Mouse (Mus musculus) heart, postnatal 0 days (tissue): ENCODE results near the gene Ccin. TPM values are rescaled to one million over a fixed set of nuclear protein-coding genes. Genes with fewer than 3 reads are reported as not detected.

ENCODE experiments used
- ATAC-seq: fragments of 200-750 bp; cut with Nextera tagmentation; 2 replicates; pipeline ENCODE4 v1.8.0; 2017; ENCODE audit warnings: low read depth, moderate number of reproducible peaks, moderate library complexity; ENCODE audit not compliant: insufficient read depth
- DNase-seq: peaks from one replicate; pipeline ENCODE4 v3.0.0-alpha.2; 2016; ENCODE audit warnings: low spot score
- H3K27ac ChIP-seq: fragments of 300-500 bp; sonication (generic); 2 replicates; pipeline ENCODE4 v1.5.1; 2014; ENCODE audit warnings: low read depth, mild to moderate bottlenecking
- H3K27me3 ChIP-seq: fragments of 300-500 bp; sonication (generic); 2 replicates; pipeline ENCODE4 v1.6.1; 2014; ENCODE audit warnings: low read length, mixed read lengths; ENCODE audit not compliant: control insufficient read depth, insufficient read depth
- H3K36me3 ChIP-seq: fragments of 300-500 bp; sonication (generic); replicated peaks from 2 replicates; pipeline ENCODE4 v1.6.1; 2014; ENCODE audit warnings: low read length, mixed read lengths; ENCODE audit not compliant: control insufficient read depth, insufficient read depth
- H3K4me1 ChIP-seq: fragments of 300-500 bp; sonication (generic); 2 replicates; pipeline ENCODE4 v1.6.1; 2014; ENCODE audit warnings: antibody characterized with exemption; ENCODE audit not compliant: control insufficient read depth, insufficient read depth
- H3K4me2 ChIP-seq: fragments of 300-500 bp; sonication (generic); 2 replicates; pipeline ENCODE4 v1.6.1; 2014; ENCODE audit warnings: low read depth, mild to moderate bottlenecking, low read length, moderate library complexity
- H3K4me3 ChIP-seq: fragments of 300-500 bp; sonication (generic); 2 replicates; pipeline ENCODE4 v1.5.1; 2014; ENCODE audit warnings: low read depth, low read length
- H3K9ac ChIP-seq: fragments of 300-500 bp; sonication (generic); replicated peaks from 2 replicates; pipeline ENCODE4 v1.6.1; 2014; ENCODE audit warnings: low read depth, low read length, mixed read lengths
- H3K9me3 ChIP-seq: fragments of 300-500 bp; sonication (generic); replicated peaks from 2 replicates; pipeline ENCODE4 v1.6.1; 2016; ENCODE audit warnings: low read length; ENCODE audit not compliant: control insufficient read depth
- CTCF ChIP-seq: IDR thresholded peaks from 2 replicates; pipeline ENCODE4 v1.5.1; 2016; ENCODE audit warnings: antibody characterized with exemption, control low read depth, low read depth
- EP300 ChIP-seq: IDR thresholded peaks from 2 replicates; pipeline ENCODE4 v1.6.1; 2016; ENCODE audit warnings: antibody characterized with exemption, low read depth
- WGBS: fragments of 180-500 bp; shearing (Covaris S2); extraction: QIAGEN DNeasy Blood & Tissue Kit; methylation state at CpG from one replicate; pipeline ENCODE4 v1.1.7; 2014; 5-methylcytosine and 5-hydroxymethylcytosine counted together
- polyA plus RNA-seq: library from polyadenylated mRNA; unstranded; fragments of >200 nt; fragmentation: Nextera tagmentation; extraction: Ambion mirVana; gene quantifications from 2 replicates; pipeline ENCODE4 v1.2.1, GENCODE M21; 2015
- total RNA-seq: library from RNA; depleted of rRNA; stranded (reverse); fragments of >200 nt; gene quantifications from 2 replicates; pipeline ENCODE4 v1.2.3, GENCODE M21; 2014; ENCODE audit warnings: low replicate concordance

Gene Ccin
- total and polyA plus RNA-seq, 2 experiments from 2014 or later: not detected

DNA sequence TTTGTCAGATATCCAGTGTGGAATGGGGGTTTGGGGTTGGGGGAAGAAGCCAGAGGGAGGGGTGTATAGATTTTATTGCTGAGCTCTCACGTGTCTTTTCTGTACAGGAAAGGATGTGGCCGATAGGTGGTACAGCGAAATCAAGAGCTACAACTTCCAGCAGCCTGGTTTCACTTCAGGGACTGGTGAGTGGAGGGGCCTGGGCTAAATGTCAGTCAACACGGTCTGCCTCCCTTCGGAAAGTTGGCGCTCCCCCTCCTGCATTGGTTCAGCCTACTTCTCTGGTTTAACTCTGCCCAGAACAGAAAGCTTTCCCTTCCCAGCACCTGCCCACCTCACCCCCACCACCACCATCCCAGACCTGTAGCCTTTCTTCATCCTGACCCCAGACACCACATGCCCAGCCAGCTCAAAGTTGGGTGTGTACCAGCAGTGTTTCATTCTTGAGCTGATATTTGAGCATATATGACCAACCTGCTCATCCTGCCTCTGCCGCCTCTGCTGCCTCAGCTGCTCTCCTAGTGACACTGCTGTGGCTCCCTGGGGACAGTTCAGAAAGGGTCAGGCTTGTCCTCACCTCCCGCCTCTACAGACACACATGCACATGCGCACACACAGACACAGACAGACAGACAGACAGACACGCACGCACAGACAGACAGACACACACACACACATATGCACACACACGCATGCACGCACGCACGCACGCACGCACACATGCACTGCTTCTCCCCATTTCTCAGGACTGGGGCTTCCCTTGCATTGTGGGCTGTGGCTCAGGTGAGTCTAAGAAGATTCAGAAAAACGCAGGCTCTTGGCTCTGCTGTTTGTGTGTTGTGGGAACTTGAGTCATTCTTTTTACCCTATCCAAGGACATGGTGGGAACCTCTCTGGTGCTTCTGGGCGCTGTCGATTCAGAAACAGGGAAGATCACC, 12.6 kb upstream of the Ccin start:
- no peak overlapping the region for H3K27ac ChIP-seq
- DNase-seq (no peak), ATAC-seq (no peak)
- H3K4me3 ChIP-seq: no peak overlapping the region
- no peaks in the 10 kb centered on the region for H3K27me3 ChIP-seq
- peaks cover 11% of the 10 kb centered on the region for H3K4me1 ChIP-seq
- no peak overlapping the region for H3K4me2 ChIP-seq
- no peaks in the 10 kb centered on the region for H3K36me3 ChIP-seq
- no peak for TF ChIP-seq CTCF
- TF ChIP-seq EP300: no peak
- H3K9ac ChIP-seq: no peak overlapping the region
- H3K9me3 ChIP-seq: no peaks in the 10 kb centered on the region
- WGBS: 88% methylated on average over 20 of the region's 20 CpGs

DNA sequence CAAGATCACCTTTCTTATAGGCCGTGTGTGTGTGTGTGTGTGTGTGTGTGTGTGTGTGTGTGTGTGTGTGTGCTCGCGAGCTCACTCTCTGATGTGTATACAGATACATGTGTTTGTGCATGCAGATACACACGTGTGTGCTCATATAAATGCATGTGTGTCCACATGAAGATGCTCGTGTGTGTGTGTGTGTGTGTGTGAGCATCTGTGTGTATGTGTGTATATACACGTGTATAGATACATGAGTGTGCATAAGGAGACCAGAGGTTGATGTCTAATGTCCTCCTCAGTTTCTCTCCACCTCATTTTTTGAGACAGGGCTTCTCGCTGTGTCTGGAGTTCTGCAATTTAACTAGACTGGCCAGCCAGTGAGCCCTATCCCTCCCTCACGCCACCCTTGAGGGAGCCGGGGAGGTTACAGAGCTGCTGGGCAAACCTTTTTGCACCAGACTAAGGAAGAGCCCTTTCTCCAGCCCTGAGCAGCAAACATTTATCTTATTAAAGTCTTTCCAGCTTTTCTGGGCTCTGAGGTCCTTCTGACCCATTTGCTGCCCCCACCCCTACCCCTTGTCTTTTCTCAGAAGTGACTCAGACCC, 11.6 kb upstream of the Ccin start:
- Histone ChIP-seq H3K4me2 (peak overlapping the region; percentile 33; the same call in 1 of the 2 replicates), H3K9ac (no peak overlapping the region), H3K36me3 (no peaks in the 10 kb centered on the region), H3K4me1 (peaks cover 8% of the 10 kb centered on the region), H3K27ac (peak overlapping the region; percentile 80), H3K27me3 (no peaks in the 10 kb centered on the region), H3K9me3 (no peaks in the 10 kb centered on the region), H3K4me3 (no peak overlapping the region)
- DNase-seq (no peak), ATAC-seq (peak; percentile 3; the same call in 1 of the 2 replicates)
- 66% methylated on average over 9 of the region's 9 CpGs for WGBS
- TF ChIP-seq CTCF (no peak), EP300 (no peak)

DNA sequence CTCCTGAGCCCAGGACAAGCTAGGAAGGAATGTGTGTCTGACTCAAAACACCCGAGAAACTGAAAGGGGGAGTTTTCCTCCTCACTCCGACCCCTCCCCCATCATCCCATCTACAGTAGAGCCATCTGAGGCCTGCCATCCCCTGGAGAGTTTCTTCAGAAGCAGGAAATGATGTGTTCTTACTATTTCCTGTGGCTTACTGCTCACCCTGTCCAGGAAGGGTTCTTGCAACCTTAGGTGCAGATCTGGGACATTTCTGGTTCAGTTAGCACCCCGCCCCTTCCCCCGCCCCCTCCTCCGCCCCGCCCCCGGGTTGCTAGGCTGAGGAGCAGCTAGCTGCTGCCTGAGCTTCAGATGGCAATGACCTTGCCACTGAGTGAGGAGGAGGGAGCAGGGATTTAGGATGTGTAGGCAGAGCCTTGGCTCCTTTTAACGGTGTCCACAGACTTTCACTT, 11.1 kb upstream of the Ccin start:
- DNase-seq: peak; percentile 87
- no peak overlapping the region for H3K9ac ChIP-seq
- H3K27ac ChIP-seq: peak overlapping the region; percentile 80
- 5% methylated on average over 8 of the region's 8 CpGs for whole genome bisulfite sequencing
- peaks cover 8% of the 10 kb centered on the region for H3K4me1 ChIP-seq
- ATAC-seq: peak; percentile 67
- no peaks in the 10 kb centered on the region for H3K36me3 ChIP-seq
- H3K4me2 ChIP-seq: peak overlapping the region; percentile 33; the same call in 1 of the 2 replicates
- H3K9me3 ChIP-seq: no peaks in the 10 kb centered on the region
- no peak overlapping the region for H3K4me3 ChIP-seq
- H3K27me3 ChIP-seq: no peaks in the 10 kb centered on the region
- TF ChIP-seq CTCF (no peak), EP300 (no peak)

- DNase-seq (peak; percentile 82), ATAC-seq (peak; percentile 47)
- H3K9ac ChIP-seq: no peak overlapping the region
- WGBS: 38% methylated on average over 4 of the region's 4 CpGs
- no peak overlapping the region for H3K4me2 ChIP-seq
- no peak for TF ChIP-seq EP300
- TF ChIP-seq CTCF: no peak
- no peaks in the 10 kb centered on the region for H3K9me3 ChIP-seq
- no peak overlapping the region for H3K4me3 ChIP-seq
- peaks cover 12% of the 10 kb centered on the region for H3K4me1 ChIP-seq
- no peaks in the 10 kb centered on the region for H3K36me3 ChIP-seq
- peak overlapping the region; percentile 80; the same call in 1 of the 2 replicates for H3K27ac ChIP-seq
- H3K27me3 ChIP-seq: no peaks in the 10 kb centered on the region
Observed at GRCm38 (mm10) chr4:43973526-43973981, 9.7 kb upstream of the Ccin start.

- H3K4me2 ChIP-seq: no peak overlapping the region
- H3K9me3 ChIP-seq: no peaks in the 10 kb centered on the region
- 72% methylated on average over 10 of the region's 10 CpGs for WGBS
- DNase-seq (no peak), ATAC-seq (no peak)
- H3K9ac ChIP-seq: no peak overlapping the region
- peaks cover 23% of the 10 kb centered on the region for H3K4me1 ChIP-seq
- no peak overlapping the region for H3K27ac ChIP-seq
- H3K4me3 ChIP-seq: no peak overlapping the region
- TF ChIP-seq EP300 (no peak), CTCF (no peak)
- H3K36me3 ChIP-seq: no peaks in the 10 kb centered on the region
- no peaks in the 10 kb centered on the region for H3K27me3 ChIP-seq
Observed at GRCm38 (mm10) chr4:43974914-43975616, 8.2 kb upstream of the Ccin start.
